Mouse (Mus musculus): ENCODE data around the gene Agbl5.

- TF ChIP-seq CTCF (IDR thresholded peaks at IDR 0.05; ENCODE audit: low read depth) (no peak), EP300 (optimal IDR thresholded peaks at IDR 0.05) (no peak)
Measured at GRCm38 (mm10) chr5:30933705-30934104, 45.2 kb downstream of the Agbl5 start.
